Mouse (Mus musculus) forebrain, embryonic 15.5 days (tissue): ENCODE measurements around the gene Myo5c. TPM values are rescaled to one million over a fixed set of nuclear protein-coding genes. Genes with fewer than 3 reads are reported as not detected.

Experiments used
- ATAC-seq: fragments of 200-750 bp; cut with Nextera tagmentation; replicated peaks from 2 replicates; pipeline ENCODE4 v1.8.0; 2017; ENCODE audit warnings: mild to moderate bottlenecking, moderate TSS enrichment, moderate library complexity
- H3K27ac ChIP-seq: fragments of 300-500 bp; sonication (generic); replicated peaks from 2 replicates; pipeline ENCODE4 v1.5.1; 2015; ENCODE audit warnings: mild to moderate bottlenecking, inconsistent platforms
- H3K27me3 ChIP-seq: fragments of 300-500 bp; sonication (generic); 2 replicates; pipeline ENCODE4 v1.6.1; 2015; ENCODE audit warnings: inconsistent platforms
- H3K36me3 ChIP-seq: fragments of 300-500 bp; sonication (generic); 2 replicates; pipeline ENCODE4 v1.6.1; 2015; ENCODE audit warnings: mild to moderate bottlenecking, inconsistent platforms
- H3K4me1 ChIP-seq: fragments of 300-500 bp; sonication (generic); 2 replicates; pipeline ENCODE4 v1.6.1; 2015; ENCODE audit warnings: inconsistent platforms
- H3K4me2 ChIP-seq: fragments of 300-500 bp; sonication (generic); replicated peaks from 2 replicates; pipeline ENCODE4 v1.6.1; 2015; ENCODE audit warnings: mild to moderate bottlenecking, inconsistent platforms
- H3K4me3 ChIP-seq: fragments of 300-500 bp; sonication (generic); 2 replicates; pipeline ENCODE4 v1.5.1; 2015; ENCODE audit warnings: mild to moderate bottlenecking, inconsistent platforms
- H3K9ac ChIP-seq: fragments of 300-500 bp; sonication (generic); replicated peaks from 2 replicates; pipeline ENCODE4 v1.6.1; 2015; ENCODE audit warnings: mild to moderate bottlenecking, inconsistent platforms
- H3K9me3 ChIP-seq: fragments of 300-500 bp; sonication (generic); 2 replicates; pipeline ENCODE4 v1.6.1; 2016; ENCODE audit warnings: inconsistent platforms
- WGBS: fragments of 180-500 bp; shearing (Covaris S2); methylation state at CpG from one replicate; pipeline ENCODE4 v1.1.7; 2015; ENCODE audit warnings: mixed read lengths; 5-methylcytosine and 5-hydroxymethylcytosine counted together
- polyA plus RNA-seq: library from polyadenylated mRNA; unstranded; fragments of >200 nt; fragmentation: Nextera tagmentation; extraction: Ambion mirVana; gene quantifications from 2 replicates; pipeline ENCODE4 v1.2.1, GENCODE M21; 2015

Myo5c gene
- polyA plus RNA-seq, 1 experiment from 2014 or later = 0.31 TPM

GRCm38 (mm10) chr9:75314517-75315105 is 82.8 kb downstream of the Myo5c start:
- H3K27me3 ChIP-seq = no peaks in the 10 kb centered on the region
- ATAC-seq = peak; percentile 36
- H3K9ac ChIP-seq = peak overlapping the region; percentile 77
- 2% methylated on average over 22 of the region's 22 CpGs for WGBS
- H3K4me2 ChIP-seq = peak overlapping the region; percentile 84
- peak overlapping the region; percentile 82 for H3K4me3 ChIP-seq
- H3K36me3 ChIP-seq = no peaks in the 10 kb centered on the region
- H3K4me1 ChIP-seq = peaks cover 20% of the 10 kb centered on the region
- no peaks in the 10 kb centered on the region for H3K9me3 ChIP-seq
- H3K27ac ChIP-seq = peak overlapping the region; percentile 82

- Histone ChIP-seq H3K4me3 (peak overlapping the region; percentile 82), H3K4me2 (peak overlapping the region; percentile 84), H3K36me3 (no peaks in the 10 kb centered on the region), H3K9me3 (no peaks in the 10 kb centered on the region), H3K27me3 (no peaks in the 10 kb centered on the region), H3K9ac (peak overlapping the region; percentile 77; the same call in 1 of the 2 replicates), H3K27ac (no peak overlapping the region), H3K4me1 (peaks cover 20% of the 10 kb centered on the region)
- no peak for ATAC-seq
- 73% methylated on average over 3 of the region's 3 CpGs for WGBS
These were observed 83.4 kb downstream of the Myo5c start for GRCm38 (mm10) chr9:75315238-75315637.

GRCm38 (mm10) chr9:75316771-75317170 is 85.0 kb downstream of the Myo5c start:
- Histone ChIP-seq H3K4me3 (no peak overlapping the region), H3K9me3 (no peaks in the 10 kb centered on the region), H3K27ac (no peak overlapping the region), H3K4me1 (peaks cover 20% of the 10 kb centered on the region), H3K9ac (no peak overlapping the region), H3K36me3 (no peaks in the 10 kb centered on the region), H3K4me2 (no peak overlapping the region), H3K27me3 (no peaks in the 10 kb centered on the region)
- WGBS = 91% methylated on average over 6 of the region's 6 CpGs
- no peak for ATAC-seq

- 94% methylated on average over 2 of the region's 2 CpGs for WGBS
- Histone ChIP-seq H3K9me3 (no peaks in the 10 kb centered on the region), H3K4me2 (no peak overlapping the region), H3K36me3 (no peaks in the 10 kb centered on the region), H3K9ac (no peak overlapping the region), H3K27ac (no peak overlapping the region), H3K27me3 (no peaks in the 10 kb centered on the region), H3K4me3 (no peak overlapping the region), H3K4me1 (peaks cover 20% of the 10 kb centered on the region)
- no peak for ATAC-seq
These were observed 86.4 kb downstream of the Myo5c start for GRCm38 (mm10) chr9:75318196-75318595.

- Histone ChIP-seq H3K36me3 (no peaks in the 10 kb centered on the region), H3K27ac (no peak overlapping the region), H3K27me3 (no peaks in the 10 kb centered on the region), H3K9ac (no peak overlapping the region), H3K9me3 (no peaks in the 10 kb centered on the region), H3K4me3 (no peak overlapping the region), H3K4me1 (peaks cover 14% of the 10 kb centered on the region), H3K4me2 (no peak overlapping the region)
- ATAC-seq = no peak
- 85% methylated on average over 3 of the region's 3 CpGs for WGBS
These were observed 87.5 kb downstream of the Myo5c start for GRCm38 (mm10) chr9:75319365-75319764.

- no peaks in the 10 kb centered on the region for H3K9me3 ChIP-seq
- no peaks in the 10 kb centered on the region for H3K4me1 ChIP-seq
- no peak overlapping the region for H3K27ac ChIP-seq
- no peaks in the 10 kb centered on the region for H3K36me3 ChIP-seq
- H3K4me2 ChIP-seq = no peak overlapping the region
- WGBS = 85% methylated on average over 13 of the region's 13 CpGs
- ATAC-seq = no peak
- H3K4me3 ChIP-seq = no peak overlapping the region
- no peaks in the 10 kb centered on the region for H3K27me3 ChIP-seq
- no peak overlapping the region for H3K9ac ChIP-seq
These were observed 90.5 kb downstream of the Myo5c start for GRCm38 (mm10) chr9:75322099-75322885.

GRCm38 (mm10) chr9:75328047-75328446 is 96.2 kb downstream of the Myo5c start:
- H3K4me2 ChIP-seq = no peak overlapping the region
- 93% methylated on average over 3 of the region's 3 CpGs for WGBS
- H3K4me1 ChIP-seq = no peaks in the 10 kb centered on the region
- no peak overlapping the region for H3K9ac ChIP-seq
- H3K36me3 ChIP-seq = peaks cover 10% of the 10 kb centered on the region
- H3K27me3 ChIP-seq = no peaks in the 10 kb centered on the region
- no peak overlapping the region for H3K27ac ChIP-seq
- no peaks in the 10 kb centered on the region for H3K9me3 ChIP-seq
- no peak overlapping the region for H3K4me3 ChIP-seq
- no peak for ATAC-seq

- 90% methylated on average over 8 of the region's 8 CpGs for WGBS
- H3K4me2 ChIP-seq = no peak overlapping the region
- ATAC-seq = no peak
- H3K9ac ChIP-seq = no peak overlapping the region
- H3K36me3 ChIP-seq = peaks cover 26% of the 10 kb centered on the region
- no peaks in the 10 kb centered on the region for H3K27me3 ChIP-seq
- H3K9me3 ChIP-seq = no peaks in the 10 kb centered on the region
- no peaks in the 10 kb centered on the region for H3K4me1 ChIP-seq
- no peak overlapping the region for H3K4me3 ChIP-seq
- no peak overlapping the region for H3K27ac ChIP-seq
These were observed 99.0 kb downstream of the Myo5c start for GRCm38 (mm10) chr9:75330821-75331220.

GRCm38 (mm10) chr9:75334440-75334839 is 102.6 kb downstream of the Myo5c start:
- Histone ChIP-seq H3K27ac (no peak overlapping the region), H3K4me1 (no peaks in the 10 kb centered on the region), H3K27me3 (no peaks in the 10 kb centered on the region), H3K36me3 (peaks cover 60% of the 10 kb centered on the region), H3K4me3 (no peak overlapping the region), H3K9ac (no peak overlapping the region), H3K9me3 (no peaks in the 10 kb centered on the region), H3K4me2 (no peak overlapping the region)
- WGBS = 91% methylated on average over 4 of the region's 4 CpGs
- no peak for ATAC-seq

- Histone ChIP-seq H3K36me3 (peaks cover 66% of the 10 kb centered on the region), H3K27me3 (no peaks in the 10 kb centered on the region), H3K9me3 (no peaks in the 10 kb centered on the region), H3K9ac (no peak overlapping the region), H3K4me2 (no peak overlapping the region), H3K27ac (no peak overlapping the region), H3K4me1 (no peaks in the 10 kb centered on the region), H3K4me3 (no peak overlapping the region)
- whole genome bisulfite sequencing = 92% methylated on average over 6 of the region's 6 CpGs
- no peak for ATAC-seq
These were observed 106.2 kb downstream of the Myo5c start for GRCm38 (mm10) chr9:75338016-75338415.

- Histone ChIP-seq H3K36me3 (peaks cover 50% of the 10 kb centered on the region), H3K4me1 (no peaks in the 10 kb centered on the region), H3K27me3 (no peaks in the 10 kb centered on the region), H3K9me3 (no peaks in the 10 kb centered on the region), H3K4me2 (no peak overlapping the region), H3K4me3 (no peak overlapping the region), H3K27ac (no peak overlapping the region), H3K9ac (no peak overlapping the region)
- no peak for ATAC-seq
- WGBS = 90% methylated on average over 4 of the region's 4 CpGs
These were observed 110.6 kb downstream of the Myo5c start for GRCm38 (mm10) chr9:75342433-75342832.

GRCm38 (mm10) chr9:75347458-75347857 is 115.6 kb downstream of the Myo5c start, which contains the start of gene Bcl2l10:
TSS of gene Bcl2l10 (plus strand) at chr9:75347758.
- Histone ChIP-seq H3K4me1 (no peaks in the 10 kb centered on the region), H3K27me3 (no peaks in the 10 kb centered on the region), H3K9ac (no peak within 1 kb of the TSS), H3K36me3 (peaks cover 21% of the 10 kb centered on the region; the same call in 1 of the 2 replicates), H3K27ac (no peak within 1 kb of the TSS), H3K4me2 (no peak within 1 kb of the TSS), H3K9me3 (no peaks in the 10 kb centered on the region), H3K4me3 (no peak within 1 kb of the TSS)
- 96% methylated on average over 5 of the region's 5 CpGs for WGBS
- ATAC-seq = no peak
